ENCODE assay signal across 21 mouse cellular contexts in genomic region chr4:123654566-123654965, GRCm38 (mm10).
"Had no signal": no experiment of that assay in that cellular context is flagged by ENCODE, and none has a peak within 500 bp of the region (broad histone marks: within the 10 kb centered on the region; RNA-seq: fewer than 3 reads in every experiment).

No protein-coding gene starts in this region.

- H3K27me3 ChIP-seq: limb, embryonic 13.5 days; lung, embryonic 15.5 days; midbrain, embryonic 12.5 days; midbrain, embryonic 15.5 days; neural tube, embryonic 12.5 days; neural tube, embryonic 15.5 days had no signal

- H3K4me3 ChIP-seq: limb, embryonic 10.5 days; limb, embryonic 13.5 days; lung, embryonic 15.5 days; midbrain, embryonic 12.5 days; midbrain, embryonic 15.5 days; neural tube, embryonic 12.5 days; neural tube, embryonic 15.5 days had no signal

- DNase-seq: kidney, adult 18-20 months; kidney, adult 9 months; kidney, postnatal 14 days; kidney, postnatal 4 days; lung, adult 18-20 months; lung, postnatal 14 days; lung, postnatal 4 days; right cerebral cortex, adult 18-20 months; right cerebral cortex, postnatal 14 days; right cerebral cortex, postnatal 4 days; thymus, adult 2 months; thymus, postnatal 14 days; thymus, postnatal 4 days had no signal

- H3K36me3 ChIP-seq: limb, embryonic 13.5 days; lung, embryonic 15.5 days; midbrain, embryonic 15.5 days; neural tube, embryonic 12.5 days; neural tube, embryonic 15.5 days had no signal

- H3K4me1 ChIP-seq: limb, embryonic 10.5 days; limb, embryonic 13.5 days; midbrain, embryonic 12.5 days; midbrain, embryonic 15.5 days; neural tube, embryonic 12.5 days; neural tube, embryonic 15.5 days had no signal

- H3K27ac ChIP-seq: limb, embryonic 10.5 days; limb, embryonic 13.5 days; lung, embryonic 15.5 days; midbrain, embryonic 12.5 days; midbrain, embryonic 15.5 days; neural tube, embryonic 12.5 days; neural tube, embryonic 15.5 days; stomach, postnatal 0 days had no signal

- H3K9ac ChIP-seq: limb, embryonic 13.5 days; lung, embryonic 15.5 days; midbrain, embryonic 12.5 days; midbrain, embryonic 15.5 days; neural tube, embryonic 12.5 days; neural tube, embryonic 15.5 days had no signal

- H3K9me3 ChIP-seq: limb, embryonic 10.5 days; limb, embryonic 13.5 days; lung, embryonic 15.5 days; midbrain, embryonic 12.5 days; midbrain, embryonic 15.5 days; neural tube, embryonic 12.5 days; neural tube, embryonic 15.5 days had no signal

- ATAC-seq: midbrain, embryonic 15.5 days had no signal

- H3K4me2 ChIP-seq: limb, embryonic 13.5 days; lung, embryonic 15.5 days; midbrain, embryonic 12.5 days; midbrain, embryonic 15.5 days; neural tube, embryonic 12.5 days; neural tube, embryonic 15.5 days had no signal
